Mouse (Mus musculus): Measurements from ENCODE around the gene Rln3. TPM values are rescaled to one million over a fixed set of nuclear protein-coding genes. Genes with fewer than 3 reads are reported as not detected.

Gene Rln3
- polyA plus RNA-seq, 1 experiment = 0.36 TPM

DNA sequence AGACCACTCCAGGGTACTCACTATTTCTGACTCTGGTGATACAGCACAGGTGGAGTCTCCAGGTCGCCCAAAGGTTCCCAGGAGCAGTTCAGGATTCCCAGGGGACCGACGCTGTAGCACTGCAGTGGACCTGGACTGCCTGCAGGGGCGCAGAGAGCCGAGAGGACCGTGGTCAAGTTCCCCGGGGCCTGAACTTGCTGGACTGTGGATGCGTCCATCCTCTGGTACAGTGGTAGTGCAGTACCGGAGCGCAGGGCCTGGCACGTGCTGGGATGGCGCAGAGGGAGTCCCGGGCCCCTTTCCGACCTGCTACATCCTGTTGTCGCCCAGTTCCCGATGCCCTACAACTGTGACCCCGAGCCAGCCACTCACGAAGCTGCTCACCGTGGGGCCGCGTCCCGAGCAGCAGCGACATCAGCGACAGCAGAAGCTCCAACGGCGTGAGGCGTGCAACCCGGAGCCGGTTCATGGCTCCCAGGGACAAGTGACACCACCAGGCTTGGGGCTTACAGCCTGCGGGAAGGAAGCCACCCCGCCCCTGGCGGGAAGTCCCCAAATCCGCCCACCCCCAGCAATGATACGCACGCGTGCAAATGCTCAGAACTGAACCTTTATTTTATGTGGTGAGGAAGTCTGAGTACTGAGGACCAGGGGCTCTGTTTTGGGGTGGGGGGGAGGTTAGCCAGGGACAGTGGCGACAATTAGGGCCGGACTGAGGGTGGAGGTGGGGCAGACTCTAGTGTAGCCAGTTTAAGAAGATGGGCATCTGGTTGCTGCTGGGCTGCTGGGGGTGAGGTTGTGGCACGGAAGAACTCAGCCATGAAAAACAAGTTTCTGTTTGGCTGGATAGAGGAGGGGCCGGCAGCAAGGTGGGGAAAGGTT, 2.5 kb downstream of the Rln3 start, which contains the start of gene Il27ra:
Gene Il27ra, minus strand, starts transcription at position 524 of the 882 bp plus-strand sequence.
- TF ChIP-seq CTCF (IDR thresholded peaks at IDR 0.05; ENCODE audit: borderline replicate concordance, extremely low read depth, insufficient read depth, insufficient read length) = peak; percentile 78
- TF ChIP-seq POLR2A (IDR thresholded peaks at IDR 0.05; ENCODE audit: borderline replicate concordance, extremely low read depth, insufficient read depth, insufficient read length, poor library complexity, severe bottlenecking) = no peak
- DNase-seq (ENCODE audit: low read depth) = peak; percentile 60

GRCm38 (mm10) chr8:84039050-84039449, 5.8 kb downstream of the Rln3 start:
- TF ChIP-seq CTCF (IDR thresholded peaks at IDR 0.05; ENCODE audit: borderline replicate concordance, extremely low read depth, insufficient read depth, insufficient read length) (peak; percentile 86), POLR2A (IDR thresholded peaks at IDR 0.05; ENCODE audit: borderline replicate concordance, extremely low read depth, insufficient read depth, insufficient read length, poor library complexity, severe bottlenecking) (no peak)
- DNase-seq (ENCODE audit: low read depth) = peak; percentile 90

- no peak for TF ChIP-seq CTCF (IDR thresholded peaks at IDR 0.05; ENCODE audit: borderline replicate concordance, extremely low read depth, insufficient read depth, insufficient read length)
- no peak for TF ChIP-seq POLR2A (IDR thresholded peaks at IDR 0.05; ENCODE audit: borderline replicate concordance, extremely low read depth, insufficient read depth, insufficient read length, poor library complexity, severe bottlenecking)
- no peak for DNase-seq (ENCODE audit: low read depth)
Observed at GRCm38 (mm10) chr8:84038015-84038414, 6.8 kb downstream of the Rln3 start.

DNA sequence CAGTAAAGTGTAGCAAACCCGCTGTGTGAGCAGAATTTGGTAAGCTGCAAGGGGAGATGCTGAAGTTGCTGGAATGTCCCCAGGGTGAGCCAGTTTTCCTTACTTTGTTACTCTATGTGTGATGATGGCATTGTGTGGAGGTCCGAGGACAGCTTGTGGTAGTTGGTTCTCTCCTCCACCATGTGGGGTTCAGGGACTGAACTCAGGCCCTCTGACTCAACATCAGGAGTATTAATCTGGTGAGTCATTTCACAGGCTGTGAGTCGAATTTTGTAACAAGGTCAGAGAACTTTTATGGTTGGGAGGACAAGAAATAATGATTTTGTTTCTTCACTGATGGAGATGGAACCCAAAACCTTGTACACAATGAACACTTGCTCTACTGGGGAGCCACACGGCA, 12.0 kb downstream of the Rln3 start:
- TF ChIP-seq CTCF (IDR thresholded peaks at IDR 0.05; ENCODE audit: borderline replicate concordance, extremely low read depth, insufficient read depth, insufficient read length) = no peak
- TF ChIP-seq POLR2A (IDR thresholded peaks at IDR 0.05; ENCODE audit: borderline replicate concordance, extremely low read depth, insufficient read depth, insufficient read length, poor library complexity, severe bottlenecking) = no peak
- no peak for DNase-seq (ENCODE audit: low read depth)

GRCm38 (mm10) chr8:84029272-84029671, 15.5 kb downstream of the Rln3 start:
- TF ChIP-seq CTCF (IDR thresholded peaks at IDR 0.05; ENCODE audit: borderline replicate concordance, extremely low read depth, insufficient read depth, insufficient read length) (no peak), POLR2A (IDR thresholded peaks at IDR 0.05; ENCODE audit: borderline replicate concordance, extremely low read depth, insufficient read depth, insufficient read length, poor library complexity, severe bottlenecking) (no peak)
- no peak for DNase-seq (ENCODE audit: low read depth)

DNA sequence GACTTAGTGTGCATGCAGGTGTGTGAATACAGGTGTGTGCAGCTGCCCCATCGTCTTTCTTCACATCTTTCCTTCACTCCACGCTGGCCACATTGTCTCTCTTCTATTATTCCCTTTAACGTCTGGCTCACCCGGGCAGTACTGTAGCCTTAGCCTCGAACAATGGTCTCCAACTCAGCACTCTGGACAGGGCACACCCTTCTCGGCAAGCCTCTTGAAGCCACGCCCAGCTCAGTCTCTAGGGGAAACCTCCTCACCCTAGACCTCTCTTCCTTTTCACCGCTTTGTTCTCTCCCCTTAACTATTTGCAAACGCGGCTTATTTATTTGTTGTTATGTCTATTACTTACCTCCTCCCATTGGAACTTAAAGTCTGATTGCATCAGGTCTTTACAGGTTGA, 17.4 kb downstream of the Rln3 start:
- TF ChIP-seq POLR2A (IDR thresholded peaks at IDR 0.05; ENCODE audit: borderline replicate concordance, extremely low read depth, insufficient read depth, insufficient read length, poor library complexity, severe bottlenecking) = no peak
- TF ChIP-seq CTCF (IDR thresholded peaks at IDR 0.05; ENCODE audit: borderline replicate concordance, extremely low read depth, insufficient read depth, insufficient read length) = no peak
- DNase-seq (ENCODE audit: low read depth) = no peak

DNA sequence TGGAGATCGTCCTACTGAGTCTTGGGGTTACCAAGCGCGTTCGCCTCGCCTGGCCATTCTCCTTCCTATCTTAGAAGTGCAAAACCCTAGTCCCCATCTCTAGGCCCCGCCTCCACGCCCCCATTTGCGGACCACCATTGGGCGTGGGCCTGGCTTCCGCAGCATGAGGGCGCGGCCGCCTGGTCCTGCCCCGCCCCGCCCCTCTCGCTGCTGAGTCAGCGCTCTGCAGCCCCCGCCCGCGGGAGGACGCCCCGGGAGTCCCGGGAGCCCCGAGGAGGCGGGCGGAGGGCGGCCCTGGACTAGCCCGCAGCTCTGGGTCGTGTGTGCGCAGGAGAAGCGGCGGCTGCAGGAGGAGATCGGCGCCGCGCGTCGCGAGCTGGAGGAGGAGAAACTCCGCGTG, 18.9 kb downstream of the Rln3 start:
- TF ChIP-seq CTCF (IDR thresholded peaks at IDR 0.05; ENCODE audit: borderline replicate concordance, extremely low read depth, insufficient read depth, insufficient read length) (no peak), POLR2A (IDR thresholded peaks at IDR 0.05; ENCODE audit: borderline replicate concordance, extremely low read depth, insufficient read depth, insufficient read length, poor library complexity, severe bottlenecking) (no peak)
- DNase-seq (ENCODE audit: low read depth) = peak; percentile 84

DNA sequence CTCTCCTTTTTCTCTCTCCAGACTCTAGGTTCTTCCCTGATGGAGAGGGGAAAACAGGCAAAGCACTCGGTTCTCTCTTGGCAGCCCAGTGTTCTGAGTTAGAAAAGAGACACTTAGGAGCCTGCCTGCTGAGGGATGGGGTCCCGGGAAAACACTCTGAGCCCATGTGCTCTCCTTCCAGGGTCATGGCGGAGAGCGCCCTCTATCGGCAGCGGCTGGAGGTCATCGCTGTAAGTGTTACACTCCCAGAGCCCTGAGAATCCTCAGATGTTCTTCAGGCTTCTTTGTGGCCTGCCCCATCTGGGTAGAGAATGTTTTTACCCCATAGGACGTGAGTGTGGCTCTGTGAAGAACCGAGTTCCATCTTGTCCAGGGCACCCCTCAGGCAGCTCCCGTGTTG, 20.6 kb downstream of the Rln3 start:
- DNase-seq (ENCODE audit: low read depth) = no peak
- TF ChIP-seq POLR2A (IDR thresholded peaks at IDR 0.05; ENCODE audit: borderline replicate concordance, extremely low read depth, insufficient read depth, insufficient read length, poor library complexity, severe bottlenecking) (no peak), CTCF (IDR thresholded peaks at IDR 0.05; ENCODE audit: borderline replicate concordance, extremely low read depth, insufficient read depth, insufficient read length) (peak; percentile 78)

- TF ChIP-seq POLR2A (IDR thresholded peaks at IDR 0.05; ENCODE audit: borderline replicate concordance, extremely low read depth, insufficient read depth, insufficient read length, poor library complexity, severe bottlenecking) (no peak), CTCF (IDR thresholded peaks at IDR 0.05; ENCODE audit: borderline replicate concordance, extremely low read depth, insufficient read depth, insufficient read length) (no peak)
- DNase-seq (ENCODE audit: low read depth) = no peak
Observed at GRCm38 (mm10) chr8:84023631-84024030, 21.2 kb downstream of the Rln3 start.

- no peak for TF ChIP-seq POLR2A (IDR thresholded peaks at IDR 0.05; ENCODE audit: borderline replicate concordance, extremely low read depth, insufficient read depth, insufficient read length, poor library complexity, severe bottlenecking)
- TF ChIP-seq CTCF (IDR thresholded peaks at IDR 0.05; ENCODE audit: borderline replicate concordance, extremely low read depth, insufficient read depth, insufficient read length) = no peak
- no peak for DNase-seq (ENCODE audit: low read depth)
Observed at GRCm38 (mm10) chr8:84023085-84023484, 21.7 kb downstream of the Rln3 start.

- no peak for DNase-seq (ENCODE audit: low read depth)
- TF ChIP-seq CTCF (IDR thresholded peaks at IDR 0.05; ENCODE audit: borderline replicate concordance, extremely low read depth, insufficient read depth, insufficient read length) (no peak), POLR2A (IDR thresholded peaks at IDR 0.05; ENCODE audit: borderline replicate concordance, extremely low read depth, insufficient read depth, insufficient read length, poor library complexity, severe bottlenecking) (no peak)
Observed at GRCm38 (mm10) chr8:84021569-84021968, 23.2 kb downstream of the Rln3 start.

DNA sequence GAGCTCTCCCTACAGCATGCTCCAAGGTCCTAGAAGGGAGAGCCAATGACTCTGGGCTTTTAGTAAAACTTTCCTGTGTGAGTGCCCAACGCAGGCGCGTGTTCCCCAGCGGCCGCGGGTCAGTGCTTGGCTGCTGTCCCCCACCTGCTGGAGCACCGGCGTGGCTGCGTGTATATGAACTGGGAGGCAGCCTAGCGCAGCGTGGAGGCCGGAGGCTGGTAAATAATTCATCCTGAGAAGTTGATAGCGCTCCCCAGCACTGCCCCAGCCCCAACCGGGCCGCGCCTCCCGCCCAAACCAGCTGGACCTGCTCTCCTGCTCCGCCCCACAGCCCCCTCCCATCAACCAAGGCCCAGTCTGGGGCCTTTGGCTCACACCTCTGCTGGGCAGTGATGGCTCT, 23.7 kb downstream of the Rln3 start, which contains the start of gene Palm3:
Gene Palm3, plus strand, starts transcription at position 376 of the 400 bp plus-strand sequence.
- DNase-seq (ENCODE audit: low read depth) = no peak
- TF ChIP-seq POLR2A (IDR thresholded peaks at IDR 0.05; ENCODE audit: borderline replicate concordance, extremely low read depth, insufficient read depth, insufficient read length, poor library complexity, severe bottlenecking) (no peak), CTCF (IDR thresholded peaks at IDR 0.05; ENCODE audit: borderline replicate concordance, extremely low read depth, insufficient read depth, insufficient read length) (no peak)
